Mouse (Mus musculus): ENCODE measurements at regions not wholly inside any gene's neighbourhood (a gene's known extent, or its start where the extent isn't known, plus 50 kb on each side); places are given as distances from the start of the nearest gene placed in this dataset.
A peak's percentile ranks its signal among the peaks of the same experiment; 100 is the strongest.

- no peak for DNase-seq (ENCODE audit: low read depth, low spot score)
These were observed 216.3 kb upstream of the Pdzrn3 start for GRCm38 (mm10) chr6:101593782-101594641.

DNA sequence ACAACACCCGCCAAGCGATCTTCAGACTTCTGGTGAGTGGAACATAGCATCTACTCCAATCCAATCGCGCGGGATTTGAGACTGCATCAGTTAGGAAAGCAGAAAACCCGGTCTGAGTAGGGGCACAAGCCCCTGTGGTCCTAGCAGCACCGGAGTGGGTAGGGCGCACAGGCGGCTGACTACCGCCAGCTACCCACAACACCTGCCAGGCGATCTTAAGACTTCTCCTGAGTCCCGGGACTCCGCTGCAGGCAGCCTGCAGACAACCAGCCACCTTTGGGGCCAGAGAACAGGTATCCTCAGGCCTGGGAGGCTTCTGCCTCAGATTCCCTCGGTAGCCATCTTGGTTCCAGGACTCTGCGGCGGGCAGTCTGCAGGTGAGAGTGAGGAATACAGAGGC, 208.2 kb upstream of the Pdzrn3 start:
- DNase-seq (ENCODE audit: low read depth, low spot score) = peak; percentile 45

DNA sequence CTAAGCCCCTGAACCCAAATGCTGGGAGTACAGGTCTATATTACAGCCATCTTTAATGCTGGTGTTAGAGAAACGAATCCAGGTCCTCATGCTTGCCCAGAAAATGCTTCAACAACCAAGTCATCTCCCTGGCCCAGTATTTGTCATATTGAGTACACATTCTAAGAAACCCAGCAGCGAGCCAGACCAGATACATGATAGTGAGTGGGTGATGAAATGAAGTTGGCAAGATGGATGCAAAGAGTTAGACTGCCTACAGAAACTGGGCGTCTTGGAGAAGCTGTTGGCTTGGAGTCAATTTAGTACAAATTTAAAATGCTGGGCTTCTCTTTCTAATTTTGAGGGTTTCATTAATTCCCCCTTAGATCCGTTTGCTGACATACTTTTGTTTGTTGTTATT, 203.1 kb upstream of the Pdzrn3 start:
- no peak for DNase-seq (ENCODE audit: low read depth, low spot score)

- no peak for DNase-seq (ENCODE audit: low read depth, low spot score)
These were observed 178.4 kb upstream of the Pdzrn3 start for GRCm38 (mm10) chr6:101556096-101556495.

DNA sequence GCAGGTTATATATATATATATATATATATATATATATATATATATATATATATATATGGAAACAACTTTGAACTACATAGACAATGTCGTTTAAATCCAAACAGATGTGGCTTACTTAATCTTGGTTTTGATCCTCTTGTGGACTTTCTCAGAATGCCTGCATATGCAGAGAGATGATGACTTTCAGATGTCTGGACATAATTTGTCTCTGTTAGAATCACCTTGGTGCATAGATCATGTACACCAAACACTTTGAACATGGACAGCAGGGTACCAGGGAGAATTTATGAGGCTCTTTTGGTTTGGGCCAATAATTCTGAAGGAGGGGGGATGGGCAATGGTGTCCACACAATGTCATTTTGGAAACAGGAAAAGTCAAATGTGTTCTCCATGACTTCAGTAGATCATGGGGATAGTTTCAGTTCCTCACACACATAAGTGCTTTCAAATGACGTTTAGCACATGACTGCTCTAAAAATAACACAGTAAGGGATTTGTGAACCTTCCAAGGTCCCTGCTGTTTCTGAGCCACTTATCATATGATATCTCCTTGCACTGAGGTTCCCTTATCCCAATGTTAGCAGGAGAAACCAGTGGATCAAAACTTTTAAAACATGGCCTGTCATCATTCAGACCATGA, 177.4 kb upstream of the Pdzrn3 start:
- no peak for DNase-seq (ENCODE audit: low read depth, low spot score)

DNA sequence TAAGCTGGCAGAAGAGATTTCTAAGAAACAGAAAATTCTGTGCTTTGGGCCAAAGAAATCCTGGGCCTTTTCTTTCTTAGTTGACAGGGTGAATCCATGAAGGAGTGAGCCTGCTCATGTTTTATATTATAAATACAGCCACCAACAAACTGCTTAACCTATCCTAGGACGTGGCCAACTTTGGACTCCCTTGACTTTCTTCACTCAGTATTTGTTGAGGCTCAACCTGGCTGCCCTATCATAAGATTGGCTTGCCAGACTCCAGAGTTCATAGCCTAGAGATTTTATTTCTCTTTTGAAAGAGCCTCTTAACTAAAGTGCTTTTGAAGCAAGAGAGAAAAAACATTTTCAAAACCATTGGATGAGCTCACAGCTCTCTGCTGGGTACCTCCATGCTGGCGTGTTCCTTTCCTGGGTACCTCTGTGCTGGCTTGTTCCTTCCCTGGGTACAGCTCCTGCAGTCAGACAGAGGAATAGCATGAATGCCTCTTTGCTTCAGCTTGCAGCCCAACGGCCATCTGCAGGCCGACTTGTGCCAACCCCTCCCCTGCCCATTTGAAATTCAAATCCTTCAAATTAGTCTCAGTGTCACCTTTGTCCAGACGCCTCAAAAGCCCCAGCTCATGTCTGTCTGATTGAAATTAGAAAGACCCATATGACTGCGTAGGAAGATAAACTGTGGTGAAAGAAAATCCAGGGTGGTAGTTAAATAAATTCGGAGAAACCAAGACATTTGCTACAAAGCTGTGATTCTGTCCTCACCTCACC, 173.0 kb upstream of the Pdzrn3 start:
- DNase-seq (ENCODE audit: low read depth, low spot score) = no peak

GRCm38 (mm10) chr6:101537581-101537980, 159.9 kb upstream of the Pdzrn3 start:
- DNase-seq (ENCODE audit: low read depth, low spot score) = no peak

- DNase-seq (ENCODE audit: low read depth, low spot score) = no peak
These were observed 156.7 kb upstream of the Pdzrn3 start for GRCm38 (mm10) chr6:101534214-101535052.

DNA sequence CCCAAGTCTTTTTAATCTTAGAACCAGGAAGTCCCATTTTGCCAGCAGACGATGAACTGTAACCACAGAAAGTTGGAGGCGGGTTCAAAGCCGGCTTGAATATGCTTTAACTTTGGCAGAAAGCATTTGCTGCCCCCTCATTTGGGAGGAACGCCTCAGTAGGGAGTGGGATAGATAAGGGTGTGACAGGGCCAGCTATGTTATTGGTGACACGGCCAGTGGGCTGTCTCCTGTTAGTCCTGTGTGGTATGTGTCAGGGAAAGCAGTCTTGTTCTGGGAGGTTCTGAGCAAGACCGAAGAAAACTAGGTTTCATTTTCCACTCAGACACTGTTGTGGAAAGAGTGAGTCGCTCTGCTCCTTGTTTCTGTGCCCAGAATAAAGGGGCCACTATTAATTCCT, 154.7 kb upstream of the Pdzrn3 start:
- no peak for DNase-seq (ENCODE audit: low read depth, low spot score)

- no peak for DNase-seq (ENCODE audit: low read depth, low spot score)
These were observed 154.2 kb upstream of the Pdzrn3 start for GRCm38 (mm10) chr6:101531914-101532313.

DNA sequence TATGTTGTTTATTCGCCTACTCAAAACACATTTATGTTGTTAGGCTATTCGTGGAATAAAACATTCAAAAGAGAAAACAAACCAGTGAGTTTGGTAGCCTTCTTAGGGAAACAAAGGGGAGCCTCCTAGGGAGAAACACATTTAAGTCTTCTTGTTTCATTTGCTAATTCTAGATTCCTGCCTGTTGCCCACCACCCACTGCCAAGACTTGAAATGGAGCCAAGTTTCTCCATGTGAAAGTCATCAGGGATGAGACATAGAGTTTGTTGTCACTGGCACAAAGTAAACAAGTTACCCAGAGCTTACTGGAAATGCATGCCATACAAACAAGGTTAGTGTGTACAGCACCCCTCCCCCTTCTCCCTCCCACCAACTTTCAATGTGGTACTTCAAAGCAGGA, 147.4 kb upstream of the Pdzrn3 start:
- DNase-seq (ENCODE audit: low read depth, low spot score) = no peak

DNA sequence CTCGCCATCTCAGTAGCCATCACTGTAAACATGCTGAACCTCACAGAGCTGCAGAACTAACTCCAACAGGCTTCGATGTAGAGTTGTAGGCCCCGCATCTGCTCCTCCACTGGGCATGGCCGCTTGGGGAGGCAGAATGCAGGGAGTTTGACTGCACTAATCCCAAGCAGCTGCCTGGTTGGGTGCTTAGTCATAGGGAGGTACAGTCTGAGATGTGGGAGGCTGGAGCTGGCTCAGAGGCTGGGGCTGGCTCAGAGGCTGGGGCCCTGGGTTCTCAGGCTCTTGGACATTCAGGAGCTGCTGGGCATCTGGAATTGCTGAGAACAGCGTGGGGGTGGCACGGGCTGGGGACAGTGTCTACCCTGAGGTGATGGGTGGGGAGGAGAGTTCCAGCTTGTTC, 143.6 kb upstream of the Pdzrn3 start:
- no peak for DNase-seq (ENCODE audit: low read depth, low spot score)

GRCm38 (mm10) chr6:101520755-101521154, 143.1 kb upstream of the Pdzrn3 start:
- no peak for DNase-seq (ENCODE audit: low read depth, low spot score)

GRCm38 (mm10) chr6:101518904-101519701, 141.4 kb upstream of the Pdzrn3 start:
- DNase-seq (ENCODE audit: low read depth, low spot score) = no peak

- DNase-seq (ENCODE audit: low read depth, low spot score) = no peak
These were observed 139.9 kb upstream of the Pdzrn3 start for GRCm38 (mm10) chr6:101517584-101517983.

- no peak for DNase-seq (ENCODE audit: low read depth, low spot score)
These were observed 136.0 kb upstream of the Pdzrn3 start for GRCm38 (mm10) chr6:101513696-101514095.

DNA sequence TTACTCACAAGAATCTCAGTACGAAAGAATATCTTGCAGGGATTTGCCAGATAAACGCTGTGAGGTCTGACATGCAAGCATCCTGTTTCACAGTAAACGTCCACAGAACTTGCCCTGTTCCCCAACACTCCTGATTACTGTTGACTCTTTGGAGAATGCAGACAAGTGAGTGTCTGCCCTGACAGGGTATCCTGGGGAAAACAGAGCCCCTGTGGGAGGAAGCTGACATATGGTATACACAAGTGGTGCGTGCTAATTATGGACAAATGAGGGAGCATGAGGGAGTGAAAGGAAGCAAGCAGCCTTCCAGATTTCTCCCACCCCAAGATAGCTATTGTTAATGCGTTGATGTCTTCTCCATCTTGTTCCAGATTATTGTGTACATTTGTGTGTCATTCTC, 124.5 kb upstream of the Pdzrn3 start:
- no peak for DNase-seq (ENCODE audit: low read depth, low spot score)

GRCm38 (mm10) chr6:101501716-101502115, 124.0 kb upstream of the Pdzrn3 start:
- DNase-seq (ENCODE audit: low read depth, low spot score) = no peak

DNA sequence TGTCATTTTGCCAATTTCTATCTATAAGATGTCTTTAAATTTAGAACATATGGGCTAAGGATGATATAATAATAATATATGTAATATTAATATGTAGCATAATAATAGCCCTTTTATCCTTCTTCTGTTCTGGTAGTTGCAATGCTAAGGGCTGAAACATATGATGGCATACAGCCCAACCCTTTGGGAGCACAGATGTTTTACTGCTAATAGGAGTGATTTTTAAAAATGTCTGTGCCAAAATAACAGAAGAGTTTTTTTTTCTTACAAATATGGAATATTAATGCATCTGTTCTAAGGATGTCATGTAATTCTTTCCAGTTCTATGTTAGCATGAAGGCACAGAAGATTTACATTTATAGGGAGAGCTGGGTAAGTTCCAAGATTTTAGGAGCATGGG, 122.5 kb upstream of the Pdzrn3 start:
- DNase-seq (ENCODE audit: low read depth, low spot score) = no peak

DNA sequence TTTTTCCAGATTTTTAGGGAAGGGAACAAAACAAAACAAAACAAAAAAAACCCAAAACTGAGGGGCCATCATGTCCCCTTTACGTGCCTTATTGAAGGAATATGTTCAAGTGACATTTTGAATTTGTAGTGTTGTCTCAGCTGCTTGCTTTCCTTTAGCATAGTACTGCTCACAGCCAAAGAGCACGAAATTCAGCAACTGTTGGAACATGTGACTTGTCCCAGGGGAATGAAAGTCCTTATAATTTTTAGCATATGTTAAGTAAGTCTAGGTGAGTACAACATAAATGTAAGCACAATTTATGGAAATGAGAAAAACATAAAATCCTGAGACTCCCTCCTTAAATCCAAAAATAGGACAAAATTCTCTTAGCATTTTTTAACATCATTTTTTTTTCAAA, 110.8 kb upstream of the Pdzrn3 start:
- no peak for DNase-seq (ENCODE audit: low read depth, low spot score)
